Mouse (Mus musculus) spleen, postnatal 36 days (tissue): Measurements from ENCODE around the gene Entpd2.
A peak's percentile ranks its signal among the peaks of the same experiment; 100 is the strongest.
"Not testable (repeated sequence)": the region's sequence is repeated elsewhere in the genome, so short reads cannot be mapped to it uniquely, and the experiment has no call there.

ENCODE experiments used
- DNase-seq, 2 experiments: peaks; one replicate each; pipeline ENCODE4 v3.0.0; 2022; ENCODE audit warnings: low spot score in 2 of 2, mixed read lengths in 1 of 2

Entpd2 gene

DNA sequence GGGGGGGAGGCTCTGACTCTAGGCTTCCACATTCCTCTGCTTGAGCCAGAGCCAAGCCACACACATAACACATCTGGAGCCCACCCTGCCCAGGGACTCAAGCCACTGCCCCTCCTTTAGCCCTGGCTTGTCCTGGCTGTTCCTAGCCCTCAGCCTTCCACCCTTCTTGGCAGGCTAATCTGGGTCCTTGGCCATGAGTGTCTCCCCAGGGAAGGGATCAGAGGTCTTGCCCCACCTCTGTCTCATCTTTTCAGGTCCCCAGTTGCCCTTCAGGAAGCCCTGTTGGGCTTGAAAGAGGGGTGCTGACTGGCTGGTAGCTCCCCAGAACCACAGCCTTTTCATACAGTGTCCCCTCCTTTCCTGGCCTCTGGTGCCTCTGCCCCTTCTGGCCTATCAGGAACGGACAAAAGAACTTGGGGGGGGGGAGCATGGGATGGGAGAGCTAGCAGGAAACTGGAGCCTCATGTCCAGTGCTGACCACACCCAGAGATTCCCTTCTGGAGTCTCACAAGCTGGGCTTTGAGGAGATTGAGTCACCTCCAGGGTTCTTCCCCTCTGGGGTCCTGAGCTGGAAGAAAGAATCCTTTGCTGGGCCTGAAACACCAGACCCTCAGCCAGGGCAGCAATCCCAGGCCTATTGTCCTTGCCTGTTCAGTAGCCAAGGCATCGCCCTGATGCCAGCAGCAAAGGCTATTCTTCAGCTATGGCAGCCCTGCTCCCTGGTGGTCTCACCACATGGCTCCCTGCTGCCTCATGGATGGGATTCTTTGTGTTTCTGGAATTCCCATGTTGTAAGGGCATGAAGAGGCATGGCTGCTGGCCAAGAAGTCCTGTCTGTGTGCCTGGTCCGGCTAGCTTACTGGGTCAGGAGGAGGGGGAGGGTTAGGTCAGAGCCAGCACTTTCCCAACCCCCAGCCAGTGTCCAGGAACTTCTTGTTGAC, 1.1 kb upstream of the Entpd2 start:
- no peak for DNase-seq

GRCm38 (mm10) chr2:25396597-25396983, 916 bp downstream of the Entpd2 start:
- DNase-seq: no peak

DNA sequence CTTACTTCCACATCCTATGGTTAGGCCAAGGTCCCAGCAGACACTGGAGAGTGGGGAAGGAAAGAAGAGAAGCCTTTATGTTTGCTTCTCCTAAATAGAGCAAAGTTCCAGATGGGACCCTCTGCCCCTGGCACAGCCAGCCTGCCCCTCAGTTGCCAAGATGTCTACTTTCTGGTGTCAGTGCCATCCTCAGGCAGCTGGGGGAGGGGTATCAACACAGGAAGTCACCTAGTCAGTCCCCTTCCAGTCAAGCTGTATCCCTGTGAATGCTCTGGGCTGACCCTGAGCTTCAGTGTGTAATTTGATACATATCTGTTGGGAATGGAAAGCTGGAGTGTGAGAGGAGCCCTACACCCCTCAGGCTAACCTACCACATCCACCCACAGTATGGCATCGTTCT, 1.3 kb downstream of the Entpd2 start:
- no peak for DNase-seq

- no peak for DNase-seq
Measured at GRCm38 (mm10) chr2:25398065-25398464, 2.4 kb downstream of the Entpd2 start.

DNA sequence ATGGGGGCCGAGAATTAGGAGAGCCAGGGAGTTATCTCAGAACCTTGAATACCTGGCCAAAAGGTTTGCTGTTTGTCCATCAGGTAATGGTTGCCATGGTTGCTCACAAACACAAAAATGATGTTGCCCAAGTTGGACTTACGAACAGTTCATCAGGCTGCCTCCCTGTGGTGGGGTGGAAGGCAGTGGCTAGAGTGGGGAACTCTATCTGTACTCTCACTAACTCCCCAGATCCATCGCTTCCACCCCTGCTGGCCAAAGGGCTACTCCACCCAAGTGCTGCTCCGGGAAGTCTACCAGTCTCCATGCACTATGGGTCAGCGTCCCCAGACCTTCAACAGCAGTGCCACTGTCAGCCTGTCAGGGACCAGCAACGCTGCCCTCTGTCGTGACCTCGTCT, 3.4 kb downstream of the Entpd2 start, which contains the start of gene Npdc1:
Npdc1 (plus strand) TSS at position 301 of the 400 bp plus-strand sequence.
- DNase-seq: no peak

GRCm38 (mm10) chr2:25400291-25400690, 4.6 kb downstream of the Entpd2 start:
- no peak for DNase-seq

DNA sequence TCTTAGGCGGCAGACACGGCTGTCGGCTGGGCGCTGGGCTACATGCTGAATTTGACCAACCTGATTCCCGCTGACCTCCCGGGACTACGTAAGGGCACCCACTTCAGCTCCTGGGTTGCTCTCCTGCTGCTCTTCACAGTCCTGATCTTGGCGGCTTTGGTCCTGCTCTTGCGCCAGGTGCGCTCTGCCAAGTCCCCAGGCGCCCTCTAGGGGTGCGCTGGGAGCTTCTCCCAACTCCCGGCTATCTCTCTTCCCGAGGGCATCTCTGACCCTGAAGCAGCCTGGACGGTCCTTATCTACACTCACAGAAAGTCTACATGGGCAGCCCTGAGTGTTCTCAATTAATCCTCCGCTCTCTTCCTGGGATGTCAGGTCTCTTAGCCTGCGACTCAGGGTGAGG, 5.1 kb downstream of the Entpd2 start:
- DNase-seq: no peak

DNA sequence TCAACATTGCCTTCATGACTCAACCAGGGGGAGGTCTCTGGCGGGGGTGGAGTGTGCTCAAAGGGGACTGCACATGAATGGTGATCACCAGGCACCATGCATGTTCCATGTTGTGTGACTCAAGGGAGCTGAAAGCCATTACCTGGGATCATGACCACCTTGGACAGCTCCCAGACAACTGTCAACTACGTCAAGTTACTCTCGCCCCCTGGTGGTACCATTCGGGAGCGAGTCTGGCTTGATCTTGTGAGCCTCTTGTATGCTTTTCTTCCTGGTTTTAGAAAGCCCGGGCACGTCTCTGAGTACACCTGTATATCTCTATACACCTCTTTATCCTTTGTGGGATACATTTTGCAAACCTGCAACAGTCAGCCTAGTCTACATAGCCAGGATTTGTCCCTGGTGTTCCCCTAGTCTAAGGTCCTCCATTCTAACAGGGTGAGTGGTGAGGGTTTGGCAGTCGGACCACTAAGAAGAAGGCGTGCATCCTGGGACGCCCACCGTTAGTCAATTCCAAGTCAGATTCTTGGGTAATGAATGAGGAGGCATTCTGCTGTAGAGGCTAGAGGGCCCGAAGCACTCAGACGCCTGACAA, 6.8 kb downstream of the Entpd2 start:
- peak; percentile 63 to 76 for DNase-seq

DNA sequence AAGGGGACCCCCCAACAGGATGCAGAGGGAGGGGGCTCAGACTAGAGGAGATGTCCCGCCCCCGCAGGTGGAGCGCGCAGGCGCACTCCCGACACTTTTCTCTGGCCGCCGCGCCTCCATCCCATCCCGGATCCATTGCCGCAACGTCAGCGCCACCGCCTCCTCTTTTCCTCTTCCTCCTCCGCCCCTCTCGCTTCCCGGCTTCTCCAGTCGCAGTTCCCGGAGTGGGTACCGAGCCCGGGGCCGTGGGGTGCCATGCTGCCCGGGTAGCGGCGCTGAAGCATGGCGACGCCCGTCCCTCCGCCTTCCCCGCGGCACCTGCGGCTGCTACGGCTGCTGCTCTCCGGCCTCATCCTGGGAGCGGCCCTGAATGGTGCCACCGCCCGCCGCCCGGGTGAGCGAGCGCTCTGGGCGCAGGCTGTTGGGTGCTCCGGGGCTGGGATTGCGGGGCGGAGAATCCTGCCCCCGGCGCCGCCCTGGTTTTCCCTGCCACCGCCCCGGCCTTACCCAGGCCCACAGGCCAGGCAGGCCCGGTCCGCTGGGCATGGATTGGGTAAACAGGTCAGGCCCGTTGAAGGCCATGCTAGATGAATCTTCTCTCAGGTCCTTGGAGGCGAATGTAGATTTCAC, 7.4 kb downstream of the Entpd2 start:
- peak in 1 of 2 experiments; percentile 16 for DNase-seq

GRCm38 (mm10) chr2:25403994-25404393, 8.3 kb downstream of the Entpd2 start:
- no peak for DNase-seq

GRCm38 (mm10) chr2:25408908-25409307, 13.2 kb downstream of the Entpd2 start:
- no peak for DNase-seq

- DNase-seq: not testable (repeated sequence)
Measured at GRCm38 (mm10) chr2:25413436-25413835, 17.8 kb downstream of the Entpd2 start.

DNA sequence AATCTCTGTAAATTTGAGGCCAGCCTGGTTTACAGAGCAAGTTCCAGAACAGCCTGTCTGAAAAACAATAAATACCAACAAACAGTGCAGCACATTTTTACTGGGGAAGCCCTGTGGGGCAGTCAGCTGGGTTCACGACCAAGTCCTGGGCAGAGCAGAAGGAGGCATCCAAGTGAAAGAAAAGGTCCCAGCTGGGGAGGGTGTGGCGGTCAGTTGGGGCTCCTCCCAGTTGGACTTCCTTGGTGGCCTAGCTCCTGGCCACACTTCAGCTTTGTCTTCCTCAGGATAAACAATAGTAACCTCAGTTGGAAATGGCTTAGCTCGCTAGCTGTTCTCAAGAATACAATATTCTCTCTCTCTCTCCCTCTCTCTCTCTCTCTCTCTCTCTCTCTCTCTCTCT, 21.8 kb downstream of the Entpd2 start:
- no peak for DNase-seq

DNA sequence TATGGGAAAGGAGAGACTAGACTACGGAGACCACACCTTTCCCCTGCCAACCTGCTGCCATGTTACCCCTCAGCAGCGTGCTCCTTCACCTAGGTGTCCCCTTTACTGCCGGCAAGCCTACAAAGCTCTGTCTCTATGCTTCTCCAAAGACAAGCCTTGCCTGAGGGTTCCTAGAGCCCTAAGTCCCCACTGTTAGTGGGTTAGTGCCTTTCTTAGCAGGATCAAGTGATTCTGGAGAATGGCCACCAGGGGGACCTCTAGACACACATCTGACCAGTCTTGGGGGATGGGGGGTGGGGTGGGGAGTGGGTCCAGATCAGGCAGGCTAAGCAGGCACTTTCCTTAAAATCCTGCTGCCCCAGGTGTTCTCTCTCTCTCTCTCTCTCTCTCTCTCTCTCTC, 26.2 kb downstream of the Entpd2 start:
- DNase-seq: peak; percentile 24 to 53

- peak; percentile 44 to 55 for DNase-seq
Measured at GRCm38 (mm10) chr2:25422587-25423410, 27.1 kb downstream of the Entpd2 start, which contains the start of gene Fut7. Gene Fut7, plus strand, starts transcription at chr2:25423267.

GRCm38 (mm10) chr2:25423626-25424025, 28.0 kb downstream of the Entpd2 start:
- no peak for DNase-seq

DNA sequence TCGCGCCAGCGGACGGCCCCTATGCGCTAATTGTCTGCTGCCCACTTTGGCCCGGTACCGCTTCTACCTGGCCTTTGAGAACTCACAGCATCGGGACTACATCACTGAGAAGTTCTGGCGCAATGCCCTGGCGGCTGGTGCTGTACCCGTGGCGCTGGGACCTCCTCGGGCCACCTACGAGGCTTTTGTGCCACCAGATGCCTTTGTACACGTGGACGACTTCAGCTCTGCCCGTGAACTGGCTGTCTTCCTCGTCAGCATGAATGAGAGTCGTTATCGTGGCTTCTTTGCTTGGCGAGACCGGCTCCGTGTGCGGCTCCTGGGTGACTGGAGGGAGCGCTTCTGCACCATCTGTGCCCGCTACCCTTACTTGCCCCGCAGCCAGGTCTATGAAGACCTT, 29.8 kb downstream of the Entpd2 start:
- no peak for DNase-seq

GRCm38 (mm10) chr2:25426721-25427191, 31.1 kb downstream of the Entpd2 start:
- peak; percentile 69 to 75 for DNase-seq

DNA sequence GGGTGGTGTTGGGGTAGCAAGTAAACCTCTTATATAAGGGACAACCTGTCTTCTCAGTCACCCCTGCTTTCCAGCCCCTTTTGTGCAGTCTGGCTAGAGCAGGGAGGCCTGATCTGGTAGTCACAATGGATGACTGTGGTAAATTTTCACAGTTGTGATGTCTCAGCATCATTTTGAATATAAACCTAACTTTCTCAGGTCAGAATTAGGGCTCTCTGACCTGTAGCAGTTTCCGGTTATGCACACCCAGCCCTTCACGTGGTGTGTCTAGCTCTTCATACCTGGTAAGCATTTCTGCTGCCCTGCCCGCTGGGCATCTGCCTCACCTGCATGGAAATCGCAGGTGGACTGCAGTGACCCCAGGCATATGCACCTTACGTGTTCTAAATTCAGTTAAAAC, 31.6 kb downstream of the Entpd2 start:
- no peak for DNase-seq

DNA sequence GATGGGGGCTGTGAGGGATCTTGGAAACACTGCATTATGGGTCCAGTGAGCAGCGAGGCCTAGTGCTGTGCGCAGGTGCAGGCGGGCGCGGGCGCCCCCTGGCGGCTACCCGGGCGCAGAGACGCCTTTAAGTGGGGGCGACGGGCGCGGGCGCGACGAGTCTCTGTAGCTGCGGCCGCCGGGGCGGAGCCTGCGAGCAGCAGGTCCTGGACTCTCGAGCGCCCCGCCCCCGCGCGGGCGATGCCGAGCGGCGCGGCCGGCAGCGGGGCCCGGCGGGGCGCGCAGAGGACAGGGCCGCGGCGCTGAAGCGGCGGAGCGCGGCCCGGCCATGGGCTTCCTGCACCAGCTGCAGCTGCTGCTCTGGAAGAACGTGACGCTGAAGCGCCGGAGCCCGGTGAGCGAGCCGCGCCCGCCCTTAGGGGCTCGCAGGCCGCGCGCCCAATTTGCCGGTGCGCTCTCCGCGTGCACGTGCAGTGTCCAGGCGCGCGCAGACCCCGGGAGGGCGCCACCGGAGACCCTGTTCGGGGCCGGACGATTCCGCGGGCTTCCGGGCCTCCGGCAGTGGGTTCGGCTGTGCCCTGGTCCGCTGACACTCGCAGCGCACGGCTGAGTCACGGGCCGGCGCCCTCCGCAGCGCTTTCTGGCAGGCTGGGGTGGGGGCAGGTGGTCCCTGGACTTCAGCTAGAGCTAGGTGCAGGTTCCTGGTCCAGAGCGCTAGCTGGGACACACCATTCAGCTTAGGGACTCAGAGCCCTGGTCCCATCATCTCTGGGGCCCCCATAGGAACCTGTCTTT, 33.0 kb downstream of the Entpd2 start, which contains the start of gene Abca2:
Abca2 (plus strand) TSS at position 262 of the 795 bp plus-strand sequence.
- DNase-seq: peak; percentile 94
